Mouse (Mus musculus): ENCODE measurements at regions not wholly inside any gene's neighbourhood (a gene's known extent, or its start where the extent isn't known, plus 50 kb on each side); places are given as distances from the start of the nearest gene placed in this dataset.

GRCm38 (mm10) chr16:73772454-73772853, 639.2 kb downstream of the Robo2 start:
- no peak for TF ChIP-seq CTCF (IDR thresholded peaks at IDR 0.05 in 2 of 3, conservative IDR thresholded peaks at IDR 0.05 in 1 of 3; ENCODE audit: control insufficient read depth in 1 of 3, insufficient read depth in 1 of 3, low read depth in 2 of 3, low read length in 3 of 3, poor library complexity in 1 of 3, severe bottlenecking in 1 of 3)
- TF ChIP-seq POLR2A (IDR thresholded peaks at IDR 0.05; ENCODE audit: control insufficient read depth in 1 of 2, insufficient read depth in 1 of 2, low read depth in 1 of 2, low read length in 2 of 2, poor library complexity in 1 of 2): no peak
- no peak for TF ChIP-seq E2F4 (IDR thresholded peaks at IDR 0.05; ENCODE audit: borderline replicate concordance, low read depth, low read length)

Measured in MEL (cell line).